Mouse (Mus musculus) forebrain, embryonic 11.5 days (tissue): ENCODE data around the gene Bora. TPM values are rescaled to one million over a fixed set of nuclear protein-coding genes. Genes with fewer than 3 reads are reported as not detected.

Experiments used
- ATAC-seq: fragments of 200-750 bp; cut with Nextera tagmentation; replicated peaks from 2 replicates; pipeline ENCODE4 v1.8.0; 2017; ENCODE audit warnings: moderate TSS enrichment; ENCODE audit not compliant: low FRiP score
- DNase-seq: peaks from one replicate; pipeline ENCODE4 v3.0.0-alpha.2; 2017; ENCODE audit warnings: low spot score
- H3K27ac ChIP-seq: fragments of 300-500 bp; sonication (generic); 2 replicates; pipeline ENCODE4 v1.5.1; 2014; ENCODE audit warnings: low read depth, low read length
- H3K27me3 ChIP-seq: fragments of 300-500 bp; sonication (generic); 2 replicates; pipeline ENCODE4 v1.6.1; 2014; ENCODE audit warnings: mild to moderate bottlenecking, low read length, mixed read lengths; ENCODE audit not compliant: control insufficient read depth, insufficient read depth
- H3K36me3 ChIP-seq: fragments of 300-500 bp; sonication (generic); 2 replicates; pipeline ENCODE4 v1.6.1; 2014; ENCODE audit warnings: mild to moderate bottlenecking, low read length, moderate library complexity, mixed read lengths; ENCODE audit not compliant: control insufficient read depth, insufficient read depth
- H3K4me1 ChIP-seq: fragments of 300-500 bp; sonication (generic); replicated peaks from 2 replicates; pipeline ENCODE4 v1.6.1; 2014; ENCODE audit warnings: low read length, mixed read lengths; ENCODE audit not compliant: control insufficient read depth, insufficient read depth
- H3K4me2 ChIP-seq: fragments of 300-500 bp; sonication (generic); 2 replicates; pipeline ENCODE4 v1.6.1; 2014; ENCODE audit warnings: low read depth, mild to moderate bottlenecking, low read length, moderate library complexity, mixed read lengths; ENCODE audit not compliant: severe bottlenecking
- H3K4me3 ChIP-seq: fragments of 300-500 bp; sonication (generic); 2 replicates; pipeline ENCODE4 v1.5.1; 2014; ENCODE audit warnings: low read depth, low read length
- H3K9ac ChIP-seq: fragments of 300-500 bp; sonication (generic); 2 replicates; pipeline ENCODE4 v1.6.1; 2014; ENCODE audit warnings: low read length
- H3K9me3 ChIP-seq: fragments of 300-500 bp; sonication (generic); 2 replicates; pipeline ENCODE4 v1.6.1; 2016; ENCODE audit warnings: low read length, mixed read lengths; ENCODE audit not compliant: control insufficient read depth
- WGBS: fragments of 180-500 bp; shearing (Covaris S2); extraction: QIAGEN DNeasy Blood & Tissue Kit; methylation state at CpG from one replicate; pipeline ENCODE4 v1.1.7; 2014; 5-methylcytosine and 5-hydroxymethylcytosine counted together
- polyA plus RNA-seq: library from polyadenylated mRNA; unstranded; fragments of >200 nt; fragmentation: Nextera tagmentation; extraction: Ambion mirVana; gene quantifications from 2 replicates; pipeline ENCODE4 v1.2.1, GENCODE M21; 2014

Gene Bora
- polyA plus RNA-seq, 1 experiment from 2014 or later: 87.8 TPM

GRCm38 (mm10) chr14:99045378-99046030 lies 518 bp upstream of the Bora start:
- DNase-seq (no peak), ATAC-seq (peak; percentile 6; the same call in 1 of the 2 replicates)
- Histone ChIP-seq H3K27me3 (no peaks in the 10 kb centered on the region), H3K4me1 (peaks cover 4% of the 10 kb centered on the region; the same call in 1 of the 2 replicates), H3K4me3 (peak overlapping the region; percentile 89), H3K9ac (peak overlapping the region; percentile 95), H3K9me3 (no peaks in the 10 kb centered on the region), H3K36me3 (no peaks in the 10 kb centered on the region), H3K4me2 (peak overlapping the region; percentile 70), H3K27ac (peak overlapping the region; percentile 78)
- under 1% methylated on average over 66 of the region's 70 CpGs for WGBS

GRCm38 (mm10) chr14:99046782-99047181 lies 760 bp downstream of the Bora start:
- peak overlapping the region; percentile 71 for H3K4me2 ChIP-seq
- no peaks in the 10 kb centered on the region; the same call in 1 of the 2 replicates for H3K36me3 ChIP-seq
- H3K4me3 ChIP-seq: peak overlapping the region; percentile 89
- 2% methylated on average over 15 of the region's 15 CpGs for WGBS
- no peaks in the 10 kb centered on the region for H3K27me3 ChIP-seq
- peaks cover 4% of the 10 kb centered on the region; the same call in 1 of the 2 replicates for H3K4me1 ChIP-seq
- ATAC-seq: no peak; the same call in 1 of the 2 replicates
- H3K9ac ChIP-seq: peak overlapping the region; percentile 95
- no peaks in the 10 kb centered on the region for H3K9me3 ChIP-seq
- no peak for DNase-seq
- H3K27ac ChIP-seq: peak overlapping the region; percentile 46; the same call in 1 of the 2 replicates

GRCm38 (mm10) chr14:99058959-99059586 lies 13.1 kb downstream of the Bora start:
- Histone ChIP-seq H3K27me3 (no peaks in the 10 kb centered on the region), H3K27ac (no peak overlapping the region), H3K36me3 (peaks cover 3% of the 10 kb centered on the region; the same call in 1 of the 2 replicates), H3K4me2 (no peak overlapping the region), H3K4me1 (no peaks in the 10 kb centered on the region), H3K9ac (no peak overlapping the region), H3K9me3 (no peaks in the 10 kb centered on the region), H3K4me3 (no peak overlapping the region)
- DNase-seq: no peak
- ATAC-seq: no peak
- 89% methylated on average over 7 of the region's 7 CpGs for WGBS

GRCm38 (mm10) chr14:99060616-99061015 lies 14.6 kb downstream of the Bora start:
- peaks cover 3% of the 10 kb centered on the region; the same call in 1 of the 2 replicates for H3K36me3 ChIP-seq
- no peak overlapping the region for H3K9ac ChIP-seq
- H3K27ac ChIP-seq: no peak overlapping the region
- no peaks in the 10 kb centered on the region for H3K27me3 ChIP-seq
- DNase-seq: no peak
- no peak overlapping the region for H3K4me3 ChIP-seq
- ATAC-seq: no peak
- H3K4me2 ChIP-seq: no peak overlapping the region
- H3K4me1 ChIP-seq: no peaks in the 10 kb centered on the region
- WGBS: 92% methylated on average over 12 of the region's 12 CpGs
- H3K9me3 ChIP-seq: no peaks in the 10 kb centered on the region

- Histone ChIP-seq H3K27ac (no peak overlapping the region), H3K4me2 (no peak overlapping the region), H3K9me3 (no peaks in the 10 kb centered on the region), H3K4me3 (no peak overlapping the region), H3K9ac (no peak overlapping the region), H3K27me3 (no peaks in the 10 kb centered on the region), H3K4me1 (no peaks in the 10 kb centered on the region), H3K36me3 (peaks cover 5% of the 10 kb centered on the region; the same call in 1 of the 2 replicates)
- DNase-seq (no peak), ATAC-seq (no peak)
- 87% methylated on average over 2 of the region's 2 CpGs for WGBS
Observed at GRCm38 (mm10) chr14:99063091-99063490, 17.1 kb downstream of the Bora start.

- no peak overlapping the region for H3K27ac ChIP-seq
- H3K9me3 ChIP-seq: no peaks in the 10 kb centered on the region
- no peak overlapping the region for H3K4me3 ChIP-seq
- no peaks in the 10 kb centered on the region for H3K27me3 ChIP-seq
- WGBS: 84% methylated on average over 4 of the region's 4 CpGs
- H3K4me1 ChIP-seq: no peaks in the 10 kb centered on the region
- H3K36me3 ChIP-seq: peaks cover 5% of the 10 kb centered on the region; the same call in 1 of the 2 replicates
- no peak overlapping the region for H3K4me2 ChIP-seq
- no peak for ATAC-seq
- no peak for DNase-seq
- no peak overlapping the region for H3K9ac ChIP-seq
Observed at GRCm38 (mm10) chr14:99071146-99071545, 25.1 kb downstream of the Bora start.

GRCm38 (mm10) chr14:99088947-99089346 lies 42.9 kb downstream of the Bora start:
- ATAC-seq (no peak), DNase-seq (no peak)
- H3K4me1 ChIP-seq: no peaks in the 10 kb centered on the region
- H3K4me3 ChIP-seq: no peak overlapping the region
- H3K9ac ChIP-seq: no peak overlapping the region
- no peak overlapping the region for H3K4me2 ChIP-seq
- WGBS: 94% methylated on average over 7 of the region's 7 CpGs
- H3K27me3 ChIP-seq: no peaks in the 10 kb centered on the region
- H3K27ac ChIP-seq: no peak overlapping the region
- H3K9me3 ChIP-seq: no peaks in the 10 kb centered on the region
- H3K36me3 ChIP-seq: peaks cover 6% of the 10 kb centered on the region; the same call in 1 of the 2 replicates

GRCm38 (mm10) chr14:99099267-99099966 lies 53.4 kb downstream of the Bora start, which contains the start of the genes Pibf1 and Dis3:
Pibf1 (plus strand) TSS chr14:99099424.
Dis3 (minus strand) TSS chr14:99099770.
- no peaks in the 10 kb centered on the region; the same call in 1 of the 2 replicates for H3K36me3 ChIP-seq
- H3K27me3 ChIP-seq: no peaks in the 10 kb centered on the region
- peak within 1 kb of the TSS; percentile 87 for H3K9ac ChIP-seq
- WGBS: under 1% methylated on average over 73 of the region's 73 CpGs
- DNase-seq: peak; percentile 99
- H3K27ac ChIP-seq: peak within 1 kb of the TSS; percentile 19; the same call in 1 of the 2 replicates
- H3K4me2 ChIP-seq: peak within 1 kb of the TSS; percentile 68
- H3K4me3 ChIP-seq: peak within 1 kb of the TSS; percentile 78
- ATAC-seq: peak; percentile 100
- no peaks in the 10 kb centered on the region for H3K9me3 ChIP-seq
- H3K4me1 ChIP-seq: peaks cover 5% of the 10 kb centered on the region; the same call in 1 of the 2 replicates
